Mouse (Mus musculus): ENCODE measurements around the gene Nxnl1. TPM values are rescaled to one million over a fixed set of nuclear protein-coding genes. Genes with fewer than 3 reads are reported as not detected.

Nxnl1 gene
- total RNA-seq (2021), result under 1 TPM; 0.25 to 0.65 TPM
- long read RNA-seq, experiment 1, result 0 reads
- long read RNA-seq, experiment 2, result 0 reads

DNA sequence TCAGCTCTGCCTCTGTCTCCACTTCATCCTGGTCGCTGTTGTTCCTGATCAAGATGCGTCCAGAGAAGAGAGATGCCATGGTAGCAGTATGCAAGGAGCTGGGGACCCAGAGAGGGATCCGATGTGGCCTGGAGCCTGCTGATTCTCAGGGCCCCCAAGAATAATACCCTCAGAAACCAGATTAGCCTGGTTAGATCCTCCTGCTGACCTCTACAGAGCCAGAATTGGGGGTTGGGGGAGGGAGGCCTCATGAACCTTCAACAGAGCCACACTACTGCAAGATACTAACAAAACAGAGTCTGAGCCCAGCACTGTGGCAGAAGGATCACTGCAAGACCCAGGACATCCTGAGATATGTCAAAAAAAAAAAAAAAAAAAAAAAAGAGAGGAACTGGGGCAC is at the start of gene Nxnl1:
TSS of gene Nxnl1 (minus strand) at position 101 of the 400 bp plus-strand sequence.
- no peak for DNase-seq (ENCODE audit: low spot score in 2 of 2)

- DNase-seq (ENCODE audit: low spot score in 2 of 2), result no peak
Measured at GRCm38 (mm10) chr8:71613418-71613817, 47.0 kb upstream of the Nxnl1 start.

- no peak for DNase-seq (ENCODE audit: low spot score in 2 of 2)
Measured at GRCm38 (mm10) chr8:71612141-71612540, 45.7 kb upstream of the Nxnl1 start.

DNA sequence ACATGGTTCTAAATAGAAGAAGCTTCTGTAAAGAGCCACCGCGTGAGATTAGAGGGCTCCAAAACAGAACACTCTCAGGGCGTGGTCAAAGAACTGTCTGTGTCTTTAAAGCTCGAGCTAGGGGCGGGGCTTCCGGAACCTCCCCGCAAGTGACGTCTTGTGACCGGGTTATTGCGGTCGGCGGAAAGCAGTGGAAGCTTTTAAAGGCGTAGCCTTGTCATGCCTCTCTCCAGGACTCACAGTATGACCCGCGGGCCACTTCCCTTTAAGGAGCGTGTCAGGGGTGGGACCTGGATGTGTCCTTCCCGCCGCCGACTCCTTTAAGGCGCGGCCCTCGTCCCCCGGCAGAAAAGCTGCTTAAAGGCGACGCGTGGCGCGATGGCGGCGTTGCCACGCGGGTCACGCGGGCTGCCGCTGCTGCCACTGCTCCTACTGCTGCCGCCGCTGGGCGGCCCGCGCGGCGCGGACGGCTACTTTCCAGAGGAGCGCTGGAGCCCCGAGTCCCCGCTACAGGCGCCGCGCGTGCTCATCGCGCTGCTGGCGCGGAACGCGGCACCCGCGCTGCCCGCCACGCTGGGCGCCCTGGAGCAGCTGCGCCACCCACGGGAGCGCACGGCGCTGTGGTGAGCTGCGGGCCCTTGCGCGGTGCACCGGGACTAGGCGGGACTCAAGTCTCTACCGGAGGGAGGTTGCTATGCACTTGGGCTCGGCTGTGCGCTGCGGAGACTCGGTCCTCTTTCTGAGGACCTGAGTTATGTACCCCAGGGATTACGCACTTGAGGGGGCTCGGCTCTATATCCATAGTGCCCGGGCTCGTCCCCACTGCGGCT is 44.6 kb upstream of the Nxnl1 start, which contains the start of gene Colgalt1:
TSS of gene Colgalt1 (plus strand) at position 177 of the 830 bp plus-strand sequence.
- peak; percentile 77 to 91 for DNase-seq (ENCODE audit: low spot score in 2 of 2)

DNA sequence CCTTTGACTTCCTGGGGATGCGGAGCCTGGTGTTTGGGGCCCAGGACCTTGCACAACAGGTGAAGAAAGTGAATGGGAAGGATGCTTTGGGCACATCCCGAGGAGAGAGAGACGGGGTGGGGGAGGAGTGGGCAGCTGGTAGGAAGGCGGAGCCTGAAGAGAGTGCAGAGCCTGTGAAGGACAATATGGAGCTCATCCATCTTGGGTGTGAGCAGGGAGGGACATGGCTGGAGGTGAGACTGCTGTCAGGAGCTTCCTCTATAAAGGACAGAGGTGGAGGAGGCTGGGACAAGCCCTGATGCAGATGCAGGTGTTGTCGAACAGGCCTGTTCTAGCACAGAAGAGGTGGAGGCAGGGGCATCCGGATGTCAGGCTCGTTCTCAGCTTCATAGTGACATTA is 37.6 kb upstream of the Nxnl1 start:
- no peak for DNase-seq (ENCODE audit: low spot score in 2 of 2)

- DNase-seq (ENCODE audit: low spot score in 2 of 2), result no peak
Measured at GRCm38 (mm10) chr8:71602666-71603334, 36.4 kb upstream of the Nxnl1 start.

DNA sequence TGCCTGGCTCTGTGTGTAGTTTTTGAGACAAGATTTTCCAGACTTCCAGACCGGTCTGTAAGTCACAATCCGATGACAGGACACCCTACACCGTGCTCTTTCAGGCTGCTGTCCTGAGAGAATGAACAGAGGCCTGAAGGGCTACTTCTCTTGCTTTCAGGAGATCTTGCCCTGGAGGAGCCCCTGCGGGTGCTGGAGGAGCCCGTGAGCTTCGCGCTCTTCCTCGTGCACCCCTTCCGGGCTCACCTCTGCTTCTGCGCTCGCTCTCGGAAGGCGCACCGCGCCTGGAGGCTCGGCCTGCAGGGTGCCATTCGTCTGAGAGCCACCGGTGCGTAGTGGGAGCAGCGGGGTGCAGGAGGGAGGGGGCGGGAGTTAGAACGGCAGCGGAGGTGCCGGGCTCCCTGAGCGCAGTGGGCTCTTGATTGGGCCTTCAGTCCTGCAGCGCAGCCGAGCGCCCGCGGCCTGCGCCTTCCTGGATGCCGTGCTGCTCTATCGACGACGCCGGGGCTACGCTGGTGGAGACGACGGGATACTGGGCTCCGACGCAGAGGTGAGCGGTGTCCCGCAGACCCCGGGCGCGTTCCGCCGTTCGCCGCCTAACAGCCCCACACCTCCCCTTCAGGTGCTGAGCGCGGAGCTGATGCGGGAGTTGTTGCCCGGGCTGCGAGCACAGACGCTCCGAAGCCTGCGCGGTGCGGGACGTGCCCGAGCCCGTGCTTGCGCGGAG is 35.7 kb upstream of the Nxnl1 start:
- no peak for DNase-seq (ENCODE audit: low spot score in 2 of 2)

DNA sequence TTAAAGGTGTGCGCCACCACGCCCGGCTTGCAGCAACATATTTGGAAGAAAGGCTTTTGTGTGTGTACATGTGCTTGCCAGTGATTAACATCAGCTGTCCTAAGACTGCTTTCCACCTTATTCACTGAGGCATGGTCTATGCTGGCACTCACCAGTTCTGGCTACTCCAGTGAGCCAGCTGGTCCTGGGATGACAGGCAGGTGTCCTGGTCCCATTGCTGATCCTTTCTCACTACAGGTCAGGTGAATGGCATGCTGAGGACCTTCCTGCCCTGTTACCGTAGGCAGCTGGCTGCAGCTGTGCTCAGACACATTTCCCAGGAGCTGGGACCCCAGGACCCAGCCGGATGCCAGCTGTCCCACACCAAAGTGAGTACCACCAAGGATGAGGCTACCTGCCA is 32.4 kb upstream of the Nxnl1 start:
- DNase-seq (ENCODE audit: low spot score in 2 of 2), result no peak

DNA sequence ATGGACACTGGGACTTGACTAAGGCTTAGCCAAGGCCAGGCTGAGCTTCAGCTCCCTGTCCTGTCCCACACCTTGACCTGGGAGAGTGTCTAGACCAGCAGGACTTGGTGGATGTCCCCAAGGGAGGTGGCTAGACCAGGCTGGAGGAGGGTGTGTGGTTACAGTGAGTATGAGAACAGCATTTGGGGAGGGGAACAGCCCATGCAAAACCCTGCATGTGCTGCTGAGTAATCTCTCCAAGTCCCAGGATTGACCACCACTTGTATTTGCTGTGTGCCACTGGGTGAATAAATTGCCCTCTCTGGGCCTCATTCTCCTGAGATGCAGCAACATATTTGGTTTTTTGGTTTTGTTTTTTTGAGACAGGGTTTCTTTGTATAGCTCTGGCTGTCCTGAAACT is 32.0 kb upstream of the Nxnl1 start:
- no peak for DNase-seq (ENCODE audit: low spot score in 2 of 2)

GRCm38 (mm10) chr8:71597451-71597850 is 31.1 kb upstream of the Nxnl1 start, which contains the start of gene Fam129c:
TSS of gene Fam129c (plus strand) at chr8:71597648.
- no peak for DNase-seq (ENCODE audit: low spot score in 2 of 2)

- no peak for DNase-seq (ENCODE audit: low spot score in 2 of 2)
Measured at GRCm38 (mm10) chr8:71596798-71597197, 30.4 kb upstream of the Nxnl1 start.

DNA sequence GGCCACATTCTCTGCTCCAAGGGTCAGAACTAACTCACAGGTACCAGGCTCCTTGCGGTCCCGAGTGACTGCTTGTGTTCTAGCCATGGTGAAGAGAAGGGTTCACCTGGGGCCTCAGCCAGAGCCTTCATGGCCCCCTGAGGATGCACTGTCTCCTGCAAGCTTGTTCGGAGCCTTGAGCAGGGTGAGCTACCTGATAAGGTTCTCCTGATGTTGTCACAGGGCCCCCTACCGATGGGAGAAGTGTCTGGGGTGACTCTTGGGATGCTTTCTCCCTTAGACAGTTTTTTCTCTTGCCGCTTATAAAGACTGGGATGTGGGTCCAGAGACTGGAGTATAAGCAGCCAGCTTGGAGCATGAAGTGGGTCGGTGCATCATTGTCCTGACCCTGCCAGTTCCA is 30.0 kb upstream of the Nxnl1 start:
- DNase-seq (ENCODE audit: low spot score in 2 of 2), result no peak

DNA sequence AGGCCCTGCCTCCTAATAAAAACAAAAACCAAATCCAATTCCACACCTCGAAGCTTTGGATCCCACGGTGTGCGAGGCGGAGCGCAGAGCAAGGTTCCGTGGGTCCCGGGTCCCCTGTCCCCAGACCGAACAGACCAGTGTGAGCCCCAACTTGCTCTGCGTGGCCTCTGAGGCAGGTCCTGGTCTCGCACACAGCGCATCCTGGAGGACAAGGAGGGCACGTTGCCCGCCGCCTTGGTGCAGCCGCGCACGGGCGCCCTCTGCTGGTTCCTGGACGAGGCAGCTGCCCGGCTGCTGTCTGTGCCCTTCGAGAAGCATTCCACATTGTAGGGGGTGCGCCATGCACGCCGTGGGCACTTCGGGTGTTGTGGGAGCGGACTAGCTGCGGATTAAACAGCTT is 29.5 kb upstream of the Nxnl1 start:
- peak; percentile 85 to 88 for DNase-seq (ENCODE audit: low spot score in 2 of 2)

DNA sequence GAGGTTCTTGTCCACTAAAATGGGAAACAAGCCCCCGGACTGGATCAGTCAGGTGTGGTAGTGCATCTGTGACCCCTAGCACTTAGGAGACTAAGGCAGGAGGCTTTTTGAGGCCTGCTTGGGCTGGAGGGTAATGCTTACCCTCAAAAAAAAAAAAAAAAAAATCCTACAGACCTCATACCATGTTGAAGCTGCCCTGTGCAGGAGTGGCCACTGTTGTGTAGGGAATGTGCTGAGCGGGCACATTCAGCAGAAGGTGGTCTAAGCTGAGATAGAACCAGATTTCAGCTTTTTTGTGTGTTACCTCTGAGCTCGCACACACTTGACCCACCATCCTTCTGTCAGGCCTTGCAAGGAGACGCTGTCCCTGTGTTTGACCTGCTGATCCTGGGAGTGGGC is 27.9 kb upstream of the Nxnl1 start:
- no peak for DNase-seq (ENCODE audit: low spot score in 2 of 2)

GRCm38 (mm10) chr8:71593556-71594323 is 27.3 kb upstream of the Nxnl1 start:
- no peak for DNase-seq (ENCODE audit: low spot score in 2 of 2)

- DNase-seq (ENCODE audit: low spot score in 2 of 2), result peak; percentile 51 to 63
Measured at GRCm38 (mm10) chr8:71592374-71593170, 26.2 kb upstream of the Nxnl1 start.

DNA sequence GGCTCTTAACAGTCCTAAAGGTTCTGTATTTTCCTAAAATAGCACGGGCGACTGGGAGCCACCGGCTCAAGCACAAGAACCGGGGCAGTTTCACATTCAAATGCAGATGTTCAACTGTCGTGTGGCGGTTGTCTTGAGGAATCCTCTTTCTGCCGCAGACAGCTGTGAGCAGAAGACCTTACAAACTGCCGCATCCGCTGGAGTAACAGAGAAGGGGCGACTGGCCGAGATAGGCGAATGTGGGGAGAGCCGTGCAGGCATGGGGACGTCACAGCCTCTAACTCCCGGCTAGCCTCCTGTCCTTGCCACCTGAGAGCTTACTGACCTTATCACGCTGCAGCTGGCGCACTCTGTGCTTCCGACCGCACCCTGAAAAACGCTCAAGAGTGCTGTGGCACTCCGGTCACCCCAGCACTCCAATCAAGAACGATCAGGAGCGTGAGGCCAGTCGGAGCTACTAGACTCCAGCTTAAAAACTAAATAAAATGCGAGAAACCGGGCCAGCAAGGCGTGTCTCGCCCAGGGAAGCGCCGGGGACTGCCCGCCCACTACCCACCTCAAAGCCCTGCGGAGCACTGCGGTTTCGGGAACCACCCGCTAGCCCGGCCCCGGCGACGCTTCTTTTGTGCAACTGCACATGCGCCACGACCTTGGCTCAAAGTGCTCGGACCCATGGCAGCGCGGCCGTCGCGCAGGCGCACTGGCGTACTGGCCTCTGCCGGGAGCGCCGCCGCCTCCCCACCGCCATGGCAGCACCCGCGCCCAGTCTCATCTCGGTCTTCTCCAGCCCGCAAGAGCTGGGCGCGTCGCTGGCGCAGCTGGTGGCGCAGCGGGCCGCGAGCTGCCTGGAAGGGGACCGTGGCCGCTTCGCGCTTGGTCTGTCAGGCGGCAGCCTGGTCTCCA is 25.3 kb upstream of the Nxnl1 start, which contains the start of gene Pgls:
TSS of gene Pgls (plus strand) at position 706 of the 903 bp plus-strand sequence.
- DNase-seq (ENCODE audit: low spot score in 2 of 2), result peak; percentile 87 to 94

- no peak for DNase-seq (ENCODE audit: low spot score in 2 of 2)
Measured at GRCm38 (mm10) chr8:71591017-71591416, 24.6 kb upstream of the Nxnl1 start.

- no peak for DNase-seq (ENCODE audit: low spot score in 2 of 2)
Measured at GRCm38 (mm10) chr8:71588762-71589161, 22.4 kb upstream of the Nxnl1 start.
